Comparison of ENCODE assay signal across 14 mouse cellular contexts in the genomic region with DNA sequence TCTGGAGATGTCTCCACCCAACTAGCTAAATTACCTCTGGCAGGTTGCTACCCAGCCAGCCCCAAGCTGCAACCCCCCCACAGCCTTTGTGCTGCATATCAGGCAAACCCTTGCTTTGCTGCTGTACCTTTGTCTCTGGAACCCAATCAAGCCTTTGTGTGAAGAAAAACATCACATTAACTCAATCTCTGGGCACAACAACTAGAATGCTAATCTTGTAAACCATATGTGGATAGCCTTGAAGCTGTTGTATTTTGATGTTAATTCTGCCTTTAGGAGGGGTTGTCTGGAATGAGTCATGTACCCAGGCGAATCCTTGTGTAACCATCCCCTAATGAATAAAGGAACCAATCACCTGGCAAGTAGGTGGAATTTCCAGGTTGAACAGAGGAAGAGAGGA.
"Had no signal": no experiment of that assay in that cellular context is flagged by ENCODE, and none has a peak within 500 bp of the region (broad histone marks: within the 10 kb centered on the region; RNA-seq: fewer than 3 reads in every experiment).

No protein-coding gene starts in this region.

- H3K4me1 ChIP-seq: lung, embryonic 15.5 days; megakaryocyte, embryonic 14.5 days; midbrain, embryonic 13.5 days; midbrain, embryonic 15.5 days; neural tube, embryonic 12.5 days; stomach, embryonic 15.5 days had no signal

- H3K4me3 ChIP-seq: lung, embryonic 15.5 days; megakaryocyte, embryonic 14.5 days; midbrain, embryonic 13.5 days; midbrain, embryonic 15.5 days; neural tube, embryonic 12.5 days; stomach, embryonic 15.5 days had no signal

- H3K9ac ChIP-seq: lung, embryonic 15.5 days; midbrain, embryonic 13.5 days; midbrain, embryonic 15.5 days; neural tube, embryonic 12.5 days; stomach, embryonic 15.5 days had no signal

- H3K9me3 ChIP-seq: lung, embryonic 15.5 days; midbrain, embryonic 15.5 days; neural tube, embryonic 12.5 days; stomach, embryonic 15.5 days had no signal

- ATAC-seq: midbrain, embryonic 13.5 days; midbrain, embryonic 15.5 days had no signal

- H3K27ac ChIP-seq: lung, embryonic 15.5 days; midbrain, embryonic 13.5 days; midbrain, embryonic 15.5 days; neural tube, embryonic 12.5 days; stomach, embryonic 15.5 days; stomach, postnatal 0 days had no signal

- H3K27me3 ChIP-seq: lung, embryonic 15.5 days; megakaryocyte, embryonic 14.5 days; midbrain, embryonic 13.5 days; midbrain, embryonic 15.5 days; neural tube, embryonic 12.5 days; stomach, embryonic 15.5 days had no signal

- DNase-seq: lung, adult 18-20 months; lung, postnatal 10 days; lung, postnatal 4 days; right cerebral cortex, postnatal 14 days; thymus, adult 2 months; thymus, postnatal 25 days; thymus, postnatal 4 days had no signal

- H3K36me3 ChIP-seq: lung, embryonic 15.5 days; midbrain, embryonic 13.5 days; midbrain, embryonic 15.5 days; neural tube, embryonic 12.5 days; stomach, embryonic 15.5 days had no signal
